In genomic region chr14:46827430-46827829, GRCm38 (mm10) we compare ENCODE assay signal across 23 mouse cellular contexts. TPM values are rescaled to one million over a fixed set of nuclear protein-coding genes. Genes with fewer than 3 reads are reported as not detected.
DNase-seq lines count a peak whose midpoint lies in the region; ATAC-seq lines count a peak whose summit lies in the region.
"Had no signal": no experiment of that assay in that cellular context is flagged by ENCODE, and none has a peak within 500 bp of the region (broad histone marks: within the 10 kb centered on the region; RNA-seq: fewer than 3 reads in every experiment).

No protein-coding gene starts in this region.

- H3K9me3 ChIP-seq in liver, embryonic 13.5 days (replicated peaks): no peaks in the 10 kb centered on the region
- no peaks in the 10 kb centered on the region for H3K9me3 ChIP-seq in liver, embryonic 16.5 days (replicated peaks; ENCODE audit: control insufficient read depth, low read length)
- H3K9me3 ChIP-seq: forebrain, embryonic 12.5 days; forebrain, embryonic 15.5 days; hindbrain, embryonic 10.5 days; hindbrain, embryonic 13.5 days had no signal

- H3K27me3 ChIP-seq in liver, embryonic 13.5 days: no peaks in the 10 kb centered on the region
- H3K27me3 ChIP-seq in liver, embryonic 16.5 days (ENCODE audit: control insufficient read depth, insufficient read depth, low read depth, low read length): no peaks in the 10 kb centered on the region

- H3K4me1 ChIP-seq in liver, embryonic 13.5 days (replicated peaks): peaks cover 51% of the 10 kb centered on the region
- peaks cover 30% of the 10 kb centered on the region for H3K4me1 ChIP-seq in liver, embryonic 16.5 days (ENCODE audit: control insufficient read depth, low read depth, low read length)

- intact Hi-C loops in heart, postnatal 14 days (cut with DNase I): no loop called here

- no peak overlapping the region for H3K4me3 ChIP-seq in liver, embryonic 13.5 days (replicated peaks)
- no peak overlapping the region for H3K4me3 ChIP-seq in liver, embryonic 16.5 days (ENCODE audit: low read depth, low read length)
- H3K4me3 ChIP-seq: forebrain, embryonic 12.5 days; forebrain, embryonic 15.5 days; hindbrain, embryonic 10.5 days; hindbrain, embryonic 13.5 days had no signal

- 13% methylated on average over 1 of the region's 1 CpGs for WGBS in liver, embryonic 13.5 days (ENCODE audit: insufficient replicate concordance)
- 36% methylated on average over 1 of the region's 1 CpGs for WGBS in liver, embryonic 16.5 days (ENCODE audit: insufficient replicate concordance)

- peak; percentile 29 for ATAC-seq in liver, embryonic 13.5 days (ENCODE audit: low read depth)
- ATAC-seq in liver, embryonic 16.5 days (ENCODE audit: low read depth): no peak
- ATAC-seq in cerebellum, adult (ENCODE audit: insufficient number of reproducible peaks, low FRiP score, low TSS enrichment): no peak
- ATAC-seq: activated CD4-positive, CD25-positive, alpha-beta regulatory T cell, adult 4 months; forebrain, embryonic 15.5 days; hindbrain, embryonic 16.5 days had no signal

- H3K9ac ChIP-seq in liver, embryonic 13.5 days: 0 out of 2 replicates have a peak overlapping the region, but pooled peaks have one; percentile 8
- H3K9ac ChIP-seq in liver, embryonic 16.5 days (ENCODE audit: low read depth, low read length): no peak overlapping the region
- H3K9ac ChIP-seq: forebrain, embryonic 12.5 days; forebrain, embryonic 15.5 days; hindbrain, embryonic 13.5 days had no signal

- DNase-seq in heart, adult 11 months: peak; percentile 53
- DNase-seq in heart, postnatal 14 days: no peak
- DNase-seq in c-Kit-negative CD71-positive TER-119-positive erythroid progenitor cells, embryonic 14.5 days (ENCODE audit: low read depth, low spot score): peak; percentile 27
- no peak for DNase-seq in liver, embryonic 13.5 days
- no peak for DNase-seq in adrenal gland, adult 2 months
- DNase-seq: adrenal gland, postnatal 10 days; adrenal gland, postnatal 36 days; cerebellum, adult 11-12 months; cerebellum, adult 9-10 months; cerebellum, postnatal 14 days; gastrocnemius, postnatal 10 days; gastrocnemius, postnatal 36 days; heart, postnatal 36 days had no signal

- H3K4me2 ChIP-seq in liver, embryonic 13.5 days: peak overlapping the region; percentile 7; the same call in 1 of the 2 replicates
- H3K4me2 ChIP-seq in liver, embryonic 16.5 days (ENCODE audit: low read depth, low read length): peak overlapping the region; percentile 21; the same call in 1 of the 2 replicates
- H3K4me2 ChIP-seq: forebrain, embryonic 12.5 days; forebrain, embryonic 15.5 days; heart, embryonic 11.5 days; hindbrain, embryonic 13.5 days had no signal

- no peaks in the 10 kb centered on the region for H3K36me3 ChIP-seq in liver, embryonic 13.5 days
- no peaks in the 10 kb centered on the region for H3K36me3 ChIP-seq in liver, embryonic 16.5 days (ENCODE audit: control insufficient read depth, insufficient read depth)
- H3K36me3 ChIP-seq: forebrain, embryonic 12.5 days; forebrain, embryonic 15.5 days; hindbrain, embryonic 10.5 days; hindbrain, embryonic 13.5 days had no signal

- H3K27ac ChIP-seq in liver, embryonic 13.5 days: peak overlapping the region; percentile 62
- H3K27ac ChIP-seq in liver, embryonic 16.5 days (ENCODE audit: low read length): no peak overlapping the region
- H3K27ac ChIP-seq: forebrain, embryonic 12.5 days; forebrain, embryonic 15.5 days; hindbrain, embryonic 10.5 days; hindbrain, embryonic 13.5 days had no signal

RNA-seq across cellular contexts. Expression of gene Cgrrf1, which starts 4.5 kb away (rescaled TPM):
- total RNA-seq in heart, postnatal 14 days (2021): 10 to 100 TPM; 38.4 to 38.5 TPM
- polyA plus RNA-seq in liver, embryonic 13.5 days (2015; fragmentation: Nextera tagmentation; extraction: Ambion mirVana): 19.0 and 19.2 TPM in 2 replicates
- polyA plus RNA-seq in liver, embryonic 16.5 days (2015; fragmentation: Nextera tagmentation; extraction: Ambion mirVana): 18.4 and 19.7 TPM in 2 replicates
- 10 to 100 TPM; 46.7 to 50.5 TPM for total RNA-seq in adrenal gland, adult 2 months (2021)
- 16.4 and 16.9 TPM in 2 replicates for polyA plus RNA-seq in adrenal gland, adult 2 months (2012; rRNA removed)

RNA-seq across cellular contexts. Expression of gene Gmfb, which starts 5.4 kb away (rescaled TPM):
- 10 to 100 TPM; 34.7 to 37.4 TPM for total RNA-seq in heart, postnatal 14 days (2021)
- polyA plus RNA-seq in liver, embryonic 13.5 days (2015; fragmentation: Nextera tagmentation; extraction: Ambion mirVana): 34.0 and 53.5 TPM in 2 replicates
- polyA plus RNA-seq in liver, embryonic 16.5 days (2015; fragmentation: Nextera tagmentation; extraction: Ambion mirVana): 22.5 and 24.2 TPM in 2 replicates
- 100 to 1,000 TPM in 1 of 2 experiments, 10 to 100 TPM in 1; 85.9 to 132 TPM for total RNA-seq in adrenal gland, adult 2 months (2021)
- polyA plus RNA-seq in adrenal gland, adult 2 months (2012; rRNA removed): 3.2 and 3.7 TPM in 2 replicates

RNA-seq across cellular contexts. Expression of gene Cnih1, which starts 39.2 kb away (rescaled TPM):
- total RNA-seq in heart, postnatal 14 days (2021): 10 to 100 TPM; 48.6 to 52.3 TPM
- 101 and 112 TPM in 2 replicates for polyA plus RNA-seq in liver, embryonic 13.5 days (2015; fragmentation: Nextera tagmentation; extraction: Ambion mirVana)
- 73.6 and 76.3 TPM in 2 replicates for polyA plus RNA-seq in liver, embryonic 16.5 days (2015; fragmentation: Nextera tagmentation; extraction: Ambion mirVana)
- 100 to 1,000 TPM; 116 to 121 TPM for total RNA-seq in adrenal gland, adult 2 months (2021)
- 163 and 178 TPM in 2 replicates for polyA plus RNA-seq in adrenal gland, adult 2 months (2012; rRNA removed)

RNA-seq across cellular contexts. Expression of gene Samd4, which starts 55.2 kb away (rescaled TPM):
- 10 to 100 TPM; 53.4 to 54.8 TPM for total RNA-seq in heart, postnatal 14 days (2021)
- 0.50 and 0.52 TPM in 2 replicates for polyA plus RNA-seq in liver, embryonic 13.5 days (2015; fragmentation: Nextera tagmentation; extraction: Ambion mirVana)
- 0.58 and 0.87 TPM in 2 replicates for polyA plus RNA-seq in liver, embryonic 16.5 days (2015; fragmentation: Nextera tagmentation; extraction: Ambion mirVana)
- 10 to 100 TPM; 22.9 to 24.4 TPM for total RNA-seq in adrenal gland, adult 2 months (2021)
- polyA plus RNA-seq in adrenal gland, adult 2 months (2012; rRNA removed): 14.7 and 16.5 TPM in 2 replicates
- total RNA-seq: granulocyte monocyte progenitor cell, adult 5-6 weeks had no signal

Comparison
In these comparisons a context has a peak if more than half of its experiments do, and no peak if none do; other contexts are left out.
1. DNase-seq: peak in heart, adult 11 months (single experiment) and c-Kit-negative CD71-positive TER-119-positive erythroid progenitor cells, embryonic 14.5 days (single experiment); none in heart, postnatal 14 days (0 of 2), liver, embryonic 13.5 days (single experiment) and adrenal gland, adult 2 months (single experiment).